Mouse (Mus musculus) liver, embryonic 13.5 days (tissue): ENCODE measurements at regions not wholly inside any gene's neighbourhood (a gene's known extent, or its start where the extent isn't known, plus 50 kb on each side); places are given as distances from the start of the nearest gene placed in this dataset.

ENCODE experiments used
- ATAC-seq: fragments of 200-750 bp; cut with Nextera tagmentation; 2 replicates; pipeline ENCODE4 v1.8.0; 2017; ENCODE audit warnings: low read depth, mild to moderate bottlenecking, moderate number of reproducible peaks, moderate library complexity
- DNase-seq: peaks from one replicate; pipeline ENCODE4 v3.0.0; 2022
- H3K27ac ChIP-seq: fragments of 300-500 bp; sonication (generic); 2 replicates; pipeline ENCODE4 v1.5.1; 2015; ENCODE audit warnings: moderate library complexity, mild to moderate bottlenecking, inconsistent platforms
- H3K27me3 ChIP-seq: fragments of 300-500 bp; sonication (generic); 2 replicates; pipeline ENCODE4 v1.6.1; 2015; ENCODE audit warnings: mild to moderate bottlenecking, inconsistent platforms
- H3K36me3 ChIP-seq: fragments of 300-500 bp; sonication (generic); 2 replicates; pipeline ENCODE4 v1.6.1; 2015; ENCODE audit warnings: mild to moderate bottlenecking, inconsistent platforms
- H3K4me1 ChIP-seq: fragments of 300-500 bp; sonication (generic); replicated peaks from 2 replicates; pipeline ENCODE4 v1.6.1; 2015; ENCODE audit warnings: inconsistent platforms
- H3K4me2 ChIP-seq: fragments of 300-500 bp; sonication (generic); 2 replicates; pipeline ENCODE4 v1.6.1; 2015; ENCODE audit warnings: inconsistent platforms, mild to moderate bottlenecking, moderate library complexity
- H3K4me3 ChIP-seq: fragments of 300-500 bp; sonication (generic); replicated peaks from 2 replicates; pipeline ENCODE4 v1.5.1; 2015; ENCODE audit warnings: mild to moderate bottlenecking, inconsistent platforms
- H3K9ac ChIP-seq: fragments of 300-500 bp; sonication (generic); 2 replicates; pipeline ENCODE4 v1.6.1; 2015; ENCODE audit warnings: mild to moderate bottlenecking, inconsistent platforms
- H3K9me3 ChIP-seq: fragments of 300-500 bp; sonication (generic); replicated peaks from 2 replicates; pipeline ENCODE4 v1.6.1; 2016; ENCODE audit warnings: inconsistent platforms
- WGBS: fragments of 180-500 bp; shearing (Covaris S2); methylation state at CpG from one replicate; pipeline ENCODE4 v1.1.7; 2015; ENCODE audit not compliant: insufficient replicate concordance; 5-methylcytosine and 5-hydroxymethylcytosine counted together

DNA sequence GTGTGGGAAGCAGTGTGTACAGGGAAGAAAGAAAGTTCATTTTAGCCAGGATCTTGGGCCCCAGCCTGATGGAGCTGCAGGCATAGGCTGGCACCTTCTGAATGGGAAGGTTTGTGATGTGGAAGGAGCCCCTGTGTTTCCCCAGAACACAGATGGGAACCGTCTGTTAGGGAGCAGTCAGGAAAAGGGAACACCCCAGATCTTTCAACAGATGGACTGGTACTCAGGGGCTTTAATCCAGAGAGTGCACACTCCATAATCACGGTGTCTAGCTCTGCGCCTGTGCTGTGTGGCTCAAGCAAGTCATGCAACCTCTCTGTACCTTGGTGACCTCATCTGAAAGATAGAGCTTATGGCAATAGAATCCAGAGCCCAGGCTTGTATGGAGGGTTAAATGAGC is 109.6 kb downstream of the Efnb1 start:
- H3K4me2 ChIP-seq: no peak overlapping the region
- H3K27ac ChIP-seq: no peak overlapping the region
- no peaks in the 10 kb centered on the region for H3K9me3 ChIP-seq
- H3K9ac ChIP-seq: no peak overlapping the region
- no peak for DNase-seq
- H3K36me3 ChIP-seq: no peaks in the 10 kb centered on the region
- 60% methylated on average over 3 of the region's 3 CpGs for WGBS
- peaks cover 13% of the 10 kb centered on the region; the same call in 1 of the 2 replicates for H3K27me3 ChIP-seq
- ATAC-seq: no peak
- no peak overlapping the region for H3K4me3 ChIP-seq
- no peaks in the 10 kb centered on the region for H3K4me1 ChIP-seq

DNA sequence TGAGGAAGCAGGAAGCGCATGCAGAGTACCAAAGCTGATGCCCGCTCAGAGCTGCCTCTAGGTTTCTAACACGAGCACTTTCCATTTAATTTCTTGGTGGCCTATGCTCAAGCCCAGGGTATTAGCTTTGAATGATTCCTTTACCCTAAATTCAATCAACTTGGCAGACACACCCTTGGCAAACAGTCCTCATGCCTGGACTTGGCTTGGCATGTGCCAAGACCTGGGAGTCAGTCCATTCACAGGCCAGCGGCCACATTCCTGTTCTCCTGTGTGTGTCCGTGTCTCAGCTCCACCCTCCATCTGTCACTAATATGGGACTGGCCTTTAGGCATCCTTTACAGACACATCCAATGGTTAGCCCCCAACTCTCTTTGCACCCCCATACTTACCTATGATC is 107.3 kb downstream of the Efnb1 start:
- Histone ChIP-seq H3K27me3 (peaks cover 19% of the 10 kb centered on the region; the same call in 1 of the 2 replicates), H3K9me3 (no peaks in the 10 kb centered on the region), H3K4me3 (no peak overlapping the region), H3K36me3 (no peaks in the 10 kb centered on the region), H3K9ac (no peak overlapping the region), H3K4me1 (no peaks in the 10 kb centered on the region), H3K27ac (no peak overlapping the region), H3K4me2 (no peak overlapping the region)
- WGBS: 69% methylated on average over 5 of the region's 5 CpGs
- ATAC-seq (no peak), DNase-seq (no peak)

DNA sequence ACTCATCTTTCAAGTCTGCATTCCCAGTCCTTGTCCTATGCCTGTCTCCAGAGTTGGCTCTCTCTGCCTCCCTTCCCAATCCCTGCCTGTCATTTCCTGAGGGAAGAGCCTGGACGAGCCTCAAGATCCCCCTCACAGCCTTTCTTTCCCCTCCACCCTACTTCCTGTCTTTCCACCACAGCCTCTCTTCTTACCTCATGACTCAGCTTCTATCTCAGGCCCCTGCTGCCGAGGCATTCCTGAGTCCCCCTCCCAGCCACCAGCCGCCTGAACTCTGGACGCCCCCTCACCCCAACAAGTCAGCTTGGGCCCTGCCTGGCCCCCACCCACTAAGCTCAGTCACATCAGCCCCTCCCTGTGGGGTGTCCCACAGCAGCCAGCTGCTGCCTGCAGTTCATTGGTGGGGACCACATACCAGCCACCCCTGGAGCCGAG is 105.8 kb downstream of the Efnb1 start:
- WGBS: 29% methylated on average over 5 of the region's 5 CpGs
- Histone ChIP-seq H3K4me2 (no peak overlapping the region), H3K27me3 (peaks cover 12% of the 10 kb centered on the region; the same call in 1 of the 2 replicates), H3K9me3 (no peaks in the 10 kb centered on the region), H3K4me1 (no peaks in the 10 kb centered on the region), H3K9ac (no peak overlapping the region), H3K4me3 (no peak overlapping the region), H3K27ac (no peak overlapping the region; the same call in 1 of the 2 replicates), H3K36me3 (no peaks in the 10 kb centered on the region)
- DNase-seq: no peak
- ATAC-seq: peak; percentile 34; the same call in 1 of the 2 replicates

DNA sequence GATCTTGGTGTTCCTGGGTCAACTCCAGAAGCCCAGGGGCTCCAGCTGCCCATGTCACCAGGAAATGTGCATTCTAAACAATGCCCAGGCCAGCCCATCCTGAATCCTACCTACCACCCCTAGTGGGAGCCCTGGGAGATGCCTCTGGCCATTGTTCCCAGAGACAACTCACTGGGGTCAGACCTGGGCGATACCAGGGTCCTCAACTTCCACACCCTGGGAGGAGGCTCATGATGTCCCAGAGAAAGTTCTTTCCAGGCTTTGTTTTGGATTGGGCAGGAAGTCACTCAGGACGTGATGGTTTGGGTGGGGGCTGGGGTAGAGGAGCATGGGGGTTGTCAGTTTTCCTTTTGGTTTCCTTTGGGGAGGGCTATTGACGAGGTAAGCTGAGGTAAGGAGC is 97.1 kb downstream of the Efnb1 start:
- no peaks in the 10 kb centered on the region for H3K4me1 ChIP-seq
- ATAC-seq (no peak), DNase-seq (no peak)
- no peaks in the 10 kb centered on the region; the same call in 1 of the 2 replicates for H3K27me3 ChIP-seq
- H3K27ac ChIP-seq: no peak overlapping the region
- H3K36me3 ChIP-seq: no peaks in the 10 kb centered on the region
- 45% methylated on average over 3 of the region's 3 CpGs for WGBS
- H3K9ac ChIP-seq: no peak overlapping the region
- no peak overlapping the region for H3K4me2 ChIP-seq
- no peak overlapping the region for H3K4me3 ChIP-seq
- no peaks in the 10 kb centered on the region for H3K9me3 ChIP-seq

DNA sequence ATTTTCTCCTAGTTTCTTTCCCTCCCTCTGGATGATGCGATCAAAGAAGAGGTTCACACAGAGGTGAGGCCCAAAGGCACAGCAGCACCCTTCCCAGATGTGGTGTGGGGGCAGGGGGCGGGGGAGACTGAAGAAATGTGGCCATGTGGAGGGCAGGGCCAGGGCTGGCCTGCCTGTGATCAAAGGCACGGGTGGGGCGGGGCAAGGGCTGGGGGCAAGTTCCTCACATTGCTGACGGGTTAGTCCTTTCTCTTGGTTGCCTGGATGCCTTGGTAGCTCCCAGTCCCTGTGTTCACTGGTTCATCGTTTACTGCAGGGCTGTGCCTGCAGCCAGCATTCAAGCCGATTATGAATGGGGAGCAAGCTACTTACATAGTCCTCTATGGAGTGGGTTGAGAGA is 96.4 kb downstream of the Efnb1 start:
- no peak overlapping the region for H3K4me3 ChIP-seq
- no peak overlapping the region for H3K27ac ChIP-seq
- H3K4me1 ChIP-seq: no peaks in the 10 kb centered on the region
- no peak for DNase-seq
- H3K9ac ChIP-seq: no peak overlapping the region
- H3K9me3 ChIP-seq: no peaks in the 10 kb centered on the region
- no peak for ATAC-seq
- WGBS: 48% methylated on average over 7 of the region's 7 CpGs
- no peaks in the 10 kb centered on the region; the same call in 1 of the 2 replicates for H3K27me3 ChIP-seq
- no peaks in the 10 kb centered on the region for H3K36me3 ChIP-seq
- H3K4me2 ChIP-seq: no peak overlapping the region

DNA sequence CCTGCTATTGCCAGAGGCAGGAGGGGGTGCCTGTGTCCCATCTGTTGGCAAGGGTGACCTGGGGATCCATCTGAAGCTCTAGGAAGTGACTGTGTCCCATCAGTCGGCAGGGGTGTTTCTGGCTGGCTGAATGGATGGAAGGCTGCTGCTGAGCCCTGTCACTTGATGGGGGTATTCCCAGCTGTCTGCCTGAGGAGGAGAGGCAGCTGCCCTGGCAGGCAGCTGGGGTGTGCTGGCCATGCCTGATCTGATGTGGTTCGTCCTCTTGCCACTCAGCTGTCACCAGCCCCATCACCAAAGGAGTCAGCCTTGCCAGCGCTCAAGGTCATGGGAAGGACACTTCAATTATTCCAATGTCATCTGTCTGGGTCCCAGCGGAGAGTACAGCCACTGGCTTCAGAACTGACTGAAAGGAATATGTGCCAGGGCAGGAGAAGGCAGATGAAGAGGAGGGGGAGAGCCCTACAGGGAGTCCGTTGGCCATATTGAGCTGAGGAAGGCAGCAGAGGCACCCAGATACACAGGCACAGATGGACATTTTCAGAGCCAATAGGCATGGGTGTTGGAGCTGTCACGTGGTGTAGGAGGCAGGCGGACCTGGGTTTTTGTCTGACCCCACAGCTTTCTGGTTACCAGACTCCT is 89.3 kb downstream of the Efnb1 start:
- H3K9ac ChIP-seq: no peak overlapping the region
- no peaks in the 10 kb centered on the region for H3K9me3 ChIP-seq
- DNase-seq (no peak), ATAC-seq (no peak)
- no peak overlapping the region for H3K4me3 ChIP-seq
- H3K27ac ChIP-seq: no peak overlapping the region
- H3K4me2 ChIP-seq: no peak overlapping the region
- WGBS: 54% methylated on average over 7 of the region's 7 CpGs
- no peaks in the 10 kb centered on the region for H3K36me3 ChIP-seq
- H3K27me3 ChIP-seq: peaks cover 17% of the 10 kb centered on the region; the same call in 1 of the 2 replicates
- no peaks in the 10 kb centered on the region for H3K4me1 ChIP-seq

DNA sequence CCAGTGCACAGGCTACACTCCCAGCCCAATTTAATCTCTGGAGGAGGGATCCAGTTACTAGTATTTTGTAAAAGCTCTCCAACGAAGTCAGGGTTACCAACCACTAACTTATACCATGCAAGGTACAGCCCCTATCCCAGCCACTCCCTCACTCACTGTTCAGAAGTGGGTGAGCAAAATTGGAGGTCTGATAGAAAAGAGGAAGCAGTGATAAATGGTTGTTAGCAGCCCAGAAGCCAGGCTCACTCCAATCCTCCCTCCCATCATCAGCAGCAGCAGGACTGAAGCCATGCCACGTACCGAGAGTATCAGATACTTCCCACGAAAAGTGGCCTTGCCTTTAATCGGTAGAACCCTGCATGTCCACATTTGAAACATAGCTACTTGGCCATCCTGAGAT is 86.1 kb downstream of the Efnb1 start:
- peaks cover 40% of the 10 kb centered on the region for H3K27me3 ChIP-seq
- H3K27ac ChIP-seq: no peak overlapping the region
- H3K4me1 ChIP-seq: no peaks in the 10 kb centered on the region
- no peaks in the 10 kb centered on the region for H3K9me3 ChIP-seq
- 43% methylated on average over 5 of the region's 5 CpGs for WGBS
- H3K9ac ChIP-seq: no peak overlapping the region
- no peak overlapping the region for H3K4me2 ChIP-seq
- H3K4me3 ChIP-seq: no peak overlapping the region
- no peak for DNase-seq
- no peak for ATAC-seq
- no peaks in the 10 kb centered on the region for H3K36me3 ChIP-seq

DNA sequence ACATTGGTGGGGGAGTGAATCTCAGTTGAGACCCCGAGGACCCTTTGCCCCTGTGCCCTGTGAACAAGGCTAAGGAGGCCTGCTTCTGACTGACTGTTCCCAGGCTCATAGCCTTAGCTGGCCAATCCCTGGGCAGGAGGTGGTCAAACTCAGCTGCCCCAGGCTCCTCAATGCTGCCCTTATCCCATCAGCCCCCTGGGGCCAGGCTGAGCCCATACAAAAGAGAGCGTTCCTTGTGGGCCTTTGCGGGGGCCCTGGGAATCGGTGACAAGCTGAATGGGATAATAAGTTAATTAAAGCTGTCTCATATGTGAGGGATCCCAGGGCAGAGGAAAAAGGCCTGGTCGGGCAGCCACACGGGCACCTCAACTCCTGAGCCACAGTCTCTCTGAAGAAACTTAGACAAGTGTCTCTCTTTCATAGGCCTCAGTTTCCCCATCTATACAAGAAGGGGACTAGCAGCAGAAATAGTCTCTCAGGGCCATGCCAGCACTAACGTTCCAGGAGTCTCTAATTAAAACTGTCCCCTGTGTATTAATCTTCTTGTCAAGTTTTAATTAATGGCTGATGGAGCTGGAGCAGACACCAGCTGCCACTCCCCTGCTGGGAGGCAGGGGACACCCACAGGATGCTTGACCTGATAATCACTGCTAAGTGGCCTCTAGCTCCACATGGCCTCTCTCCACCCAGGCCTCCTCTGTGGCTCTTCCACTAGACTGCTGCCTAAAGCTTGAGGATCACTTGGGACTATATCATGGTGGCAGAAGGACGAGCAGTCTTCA is 84.9 kb downstream of the Efnb1 start:
- ATAC-seq: no peak
- no peak for DNase-seq
- Histone ChIP-seq H3K27ac (no peak overlapping the region), H3K9me3 (no peaks in the 10 kb centered on the region), H3K4me2 (no peak overlapping the region), H3K4me3 (no peak overlapping the region), H3K36me3 (no peaks in the 10 kb centered on the region), H3K9ac (no peak overlapping the region), H3K27me3 (peaks cover 50% of the 10 kb centered on the region), H3K4me1 (no peaks in the 10 kb centered on the region)
- 54% methylated on average over 8 of the region's 8 CpGs for WGBS

DNA sequence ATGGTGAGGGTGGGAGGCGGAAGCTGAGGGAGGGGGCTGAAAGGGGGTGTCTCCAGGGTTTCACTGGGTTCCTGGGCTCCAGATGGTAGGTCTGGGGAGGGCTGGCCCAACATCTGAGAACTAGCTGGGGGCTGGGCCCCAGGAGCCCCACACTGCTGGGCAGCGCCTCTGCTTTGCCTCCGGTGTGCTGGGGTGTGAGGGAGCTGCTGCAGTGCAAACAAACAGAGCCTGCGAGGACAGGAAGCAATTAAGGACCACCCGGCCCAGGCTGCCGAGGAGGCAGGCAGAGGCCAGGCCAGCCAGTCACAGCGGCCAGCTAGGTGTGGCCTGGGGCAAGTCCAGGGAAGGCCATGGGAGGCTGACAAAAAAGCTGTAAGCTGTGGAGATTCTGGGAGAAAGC is 82.3 kb downstream of the Efnb1 start:
- Histone ChIP-seq H3K27ac (no peak overlapping the region), H3K4me3 (no peak overlapping the region), H3K4me2 (no peak overlapping the region), H3K4me1 (no peaks in the 10 kb centered on the region), H3K36me3 (no peaks in the 10 kb centered on the region), H3K9me3 (no peaks in the 10 kb centered on the region), H3K9ac (no peak overlapping the region), H3K27me3 (peaks cover 48% of the 10 kb centered on the region)
- DNase-seq (no peak), ATAC-seq (no peak)
- 41% methylated on average over 7 of the region's 7 CpGs for WGBS

DNA sequence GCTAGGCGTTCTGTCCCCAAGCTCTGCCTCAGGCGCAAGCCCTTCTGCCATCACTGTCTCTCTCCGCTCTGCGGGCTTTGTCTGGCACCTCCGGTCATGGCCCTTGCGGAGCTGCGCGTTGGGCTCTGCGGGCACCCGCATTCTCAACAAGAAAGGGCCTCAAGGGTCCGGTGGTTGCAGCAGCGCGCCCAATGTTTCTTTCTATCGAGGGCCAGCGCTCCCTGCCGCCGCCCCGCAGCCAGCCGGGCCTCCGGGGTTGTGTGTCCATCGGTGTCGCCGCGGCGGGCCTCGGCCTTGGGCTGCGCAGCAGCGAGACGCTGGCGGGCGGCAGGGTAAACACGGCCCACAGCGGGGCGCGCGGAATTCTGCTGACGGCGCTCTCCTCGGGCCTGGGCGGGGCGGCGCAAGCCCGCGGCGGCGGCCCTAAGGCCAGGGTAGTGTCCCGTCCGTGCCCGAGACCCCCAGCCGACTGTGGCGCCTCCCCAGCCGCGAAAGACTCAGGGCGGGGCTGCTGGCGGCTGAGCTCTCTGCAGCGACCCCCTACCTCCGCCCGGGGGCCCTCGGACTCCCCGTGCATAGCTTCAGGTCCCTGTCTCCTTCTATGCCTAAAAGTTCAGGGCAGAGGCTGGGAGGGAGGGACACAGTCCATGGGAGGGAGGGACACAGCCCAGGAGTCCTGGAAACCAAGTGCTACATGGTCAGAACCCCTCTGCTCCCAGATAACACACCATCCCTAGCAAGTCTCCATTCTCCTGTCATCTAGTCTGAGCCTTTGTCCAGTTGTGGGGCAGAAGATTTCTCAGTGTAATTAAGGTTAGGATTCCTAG is 80.9 kb downstream of the Efnb1 start:
- WGBS: 15% methylated on average over 55 of the region's 60 CpGs
- peak; percentile 43; the same call in 1 of the 2 replicates for ATAC-seq
- Histone ChIP-seq H3K27ac (no peak overlapping the region; the same call in 1 of the 2 replicates), H3K36me3 (no peaks in the 10 kb centered on the region), H3K4me1 (no peaks in the 10 kb centered on the region), H3K4me2 (peak overlapping the region; percentile 49), H3K4me3 (peak overlapping the region; percentile 31), H3K9me3 (no peaks in the 10 kb centered on the region), H3K27me3 (peaks cover 45% of the 10 kb centered on the region), H3K9ac (no peak overlapping the region)
- no peak for DNase-seq

DNA sequence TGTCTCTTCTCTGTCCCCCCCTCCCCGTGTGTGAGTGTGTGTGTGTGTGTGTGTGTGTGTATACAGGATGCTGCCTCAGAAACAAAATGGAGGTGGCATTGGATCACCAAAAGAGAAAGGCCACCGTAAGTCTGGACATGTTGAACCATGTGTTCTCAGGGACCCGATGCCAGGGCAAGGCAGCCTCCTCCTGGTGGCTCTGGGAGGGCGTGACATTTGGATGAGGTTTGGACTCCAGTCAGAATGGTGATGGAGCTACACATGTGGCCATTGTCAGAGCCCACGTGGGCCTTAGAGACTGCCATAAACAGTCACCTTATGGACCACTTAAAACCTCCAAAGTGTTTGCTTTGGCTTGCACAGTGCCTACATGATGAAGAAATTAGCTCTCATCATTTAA is 80.0 kb downstream of the Efnb1 start:
- no peaks in the 10 kb centered on the region for H3K9me3 ChIP-seq
- DNase-seq (no peak), ATAC-seq (no peak)
- H3K4me3 ChIP-seq: no peak overlapping the region
- H3K4me1 ChIP-seq: no peaks in the 10 kb centered on the region
- WGBS: 59% methylated on average over 5 of the region's 5 CpGs
- no peak overlapping the region for H3K9ac ChIP-seq
- no peak overlapping the region for H3K4me2 ChIP-seq
- no peak overlapping the region for H3K27ac ChIP-seq
- no peaks in the 10 kb centered on the region for H3K36me3 ChIP-seq
- H3K27me3 ChIP-seq: peaks cover 43% of the 10 kb centered on the region
